Mouse (Mus musculus) small intestine, adult 2 months (tissue): ENCODE data around the gene Hist1h2ap. TPM values are rescaled to one million over a fixed set of nuclear protein-coding genes. Genes with fewer than 3 reads are reported as not detected.
A peak's percentile ranks its signal among the peaks of the same experiment; 100 is the strongest.
"Not testable (repeated sequence)": the region's sequence is repeated elsewhere in the genome, so short reads cannot be mapped to it uniquely, and the experiment has no call there.

Source experiments
- H3K27ac ChIP-seq: fragments of 200-500 bp; 2 replicates; pipeline ENCODE4 v1.5.1; 2012; ENCODE audit warnings: low read depth, low read length, control low read depth, inconsistent platforms; ENCODE audit not compliant: insufficient read depth
- H3K27me3 ChIP-seq: fragments of 200-500 bp; 2 replicates; pipeline ENCODE4 v1.6.1; 2012; ENCODE audit warnings: mild to moderate bottlenecking, moderate library complexity, low read length, inconsistent platforms; ENCODE audit not compliant: control insufficient read depth, insufficient read depth
- H3K36me3 ChIP-seq: fragments of 200-500 bp; 2 replicates; pipeline ENCODE4 v1.6.1; 2012; ENCODE audit warnings: mild to moderate bottlenecking, low read length, control low read depth, inconsistent platforms; ENCODE audit not compliant: control insufficient read depth, insufficient read depth
- H3K4me1 ChIP-seq: fragments of 200-500 bp; 2 replicates; pipeline ENCODE4 v1.6.1; 2012; ENCODE audit warnings: low read length, inconsistent platforms, mixed read lengths; ENCODE audit not compliant: control insufficient read depth, insufficient read depth, insufficient read length
- H3K4me3 ChIP-seq: fragments of 200-500 bp; 2 replicates; pipeline ENCODE4 v1.5.1; 2012; ENCODE audit warnings: low read depth, mild to moderate bottlenecking, control low read depth, inconsistent platforms, low read length, moderate library complexity
- CTCF ChIP-seq: fragments of 200-500 bp; IDR thresholded peaks from 2 replicates; pipeline ENCODE4 v1.5.1; 2012; ENCODE audit warnings: low read depth, mild to moderate bottlenecking, control low read depth, inconsistent platforms, low read length, moderate library complexity, mixed read lengths; ENCODE audit not compliant: insufficient replicate concordance, insufficient read length; ENCODE audit errors: extremely low read depth
- POLR2A ChIP-seq: fragments of 200-500 bp; IDR thresholded peaks from 2 replicates; pipeline ENCODE4 v1.6.1; 2012; ENCODE audit warnings: low read depth, mild to moderate bottlenecking, control low read depth, inconsistent platforms, low read length, moderate library complexity
- WGBS: fragments of 180-500 bp; shearing (Covaris S2); methylation state at CpG from one replicate; pipeline ENCODE4 v1.1.7; 2018; 5-methylcytosine and 5-hydroxymethylcytosine counted together
- polyA plus RNA-seq: library from polyadenylated mRNA; depleted of rRNA; stranded (reverse); fragments of >200 nt; gene quantifications from 2 replicates; pipeline ENCODE4 v1.2.3, GENCODE M21; 2012

Hist1h2ap gene
- polyA plus RNA-seq, 1 experiment, result 2,404 TPM

GRCm38 (mm10) chr13:21795584-21795983 lies 37.7 kb downstream of the Hist1h2ap start:
- Histone ChIP-seq H3K27ac (no peak overlapping the region), H3K27me3 (no peaks in the 10 kb centered on the region), H3K4me1 (no peaks in the 10 kb centered on the region), H3K36me3 (no peaks in the 10 kb centered on the region), H3K4me3 (no peak overlapping the region)
- WGBS, result 92% methylated on average over 7 of the region's 7 CpGs
- TF ChIP-seq CTCF (no peak), POLR2A (no peak)

GRCm38 (mm10) chr13:21790601-21791283 lies 42.6 kb downstream of the Hist1h2ap start:
- H3K4me3 ChIP-seq, result peak overlapping the region; percentile 35
- H3K27ac ChIP-seq, result no peak overlapping the region
- no peaks in the 10 kb centered on the region for H3K36me3 ChIP-seq
- no peaks in the 10 kb centered on the region for H3K4me1 ChIP-seq
- WGBS, result 12% methylated on average over 18 of the region's 18 CpGs
- H3K27me3 ChIP-seq, result no peaks in the 10 kb centered on the region
- TF ChIP-seq CTCF, result no peak
- TF ChIP-seq POLR2A, result no peak

- Histone ChIP-seq H3K4me3 (no peak overlapping the region), H3K4me1 (no peaks in the 10 kb centered on the region), H3K27ac (no peak overlapping the region), H3K36me3 (no peaks in the 10 kb centered on the region), H3K27me3 (no peaks in the 10 kb centered on the region)
- no peak for TF ChIP-seq POLR2A
- TF ChIP-seq CTCF, result no peak
- WGBS, result 53% methylated on average over 6 of the region's 6 CpGs
Measured at GRCm38 (mm10) chr13:21789925-21790324, 43.4 kb downstream of the Hist1h2ap start.

DNA sequence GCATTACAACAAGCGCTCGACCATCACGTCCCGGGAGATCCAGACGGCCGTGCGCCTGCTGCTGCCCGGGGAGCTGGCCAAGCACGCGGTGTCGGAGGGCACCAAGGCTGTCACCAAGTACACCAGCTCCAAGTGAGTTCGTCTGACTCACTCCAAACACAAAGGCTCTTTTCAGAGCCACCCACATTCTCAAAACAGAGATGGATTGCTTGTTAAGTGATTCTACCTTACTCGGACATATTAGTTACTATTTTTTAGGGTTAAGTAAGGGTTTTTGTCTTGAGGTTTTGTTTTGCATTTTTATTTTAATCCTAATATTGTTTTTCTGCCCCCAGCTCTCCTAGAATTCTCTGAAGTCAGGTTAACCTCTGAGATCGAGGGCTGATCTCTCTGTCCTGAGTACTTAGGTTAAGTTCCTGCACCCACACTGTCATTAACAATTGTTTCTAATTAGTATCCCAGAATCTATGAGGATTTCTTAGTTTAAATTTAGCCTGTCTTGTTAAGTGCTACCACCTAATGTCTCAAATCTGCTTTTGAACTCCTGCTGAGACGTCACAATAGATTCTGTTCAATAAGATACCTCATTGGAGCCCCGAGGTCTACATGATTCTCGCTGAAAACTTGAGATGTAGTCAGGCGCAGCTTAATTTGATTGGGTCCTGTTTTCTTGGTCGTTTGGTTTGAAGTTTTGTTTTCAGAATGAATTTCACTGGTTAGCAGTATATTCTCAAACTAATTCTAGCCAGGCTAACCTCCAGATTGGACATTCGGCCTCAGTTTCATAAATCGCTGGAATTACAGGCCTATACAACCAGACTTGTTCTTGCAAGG lies 45.3 kb downstream of the Hist1h2ap start:
- WGBS, result 31% methylated on average over 18 of the region's 21 CpGs
- Histone ChIP-seq H3K27me3 (no peaks in the 10 kb centered on the region), H3K27ac (no peak overlapping the region), H3K4me1 (no peaks in the 10 kb centered on the region), H3K4me3 (peak overlapping the region; percentile 33), H3K36me3 (no peaks in the 10 kb centered on the region)
- TF ChIP-seq POLR2A, result no peak
- TF ChIP-seq CTCF, result no peak

- not testable (repeated sequence) for H3K27me3 ChIP-seq, H3K4me1 ChIP-seq, H3K36me3 ChIP-seq
- Histone ChIP-seq H3K27ac (peak within 1 kb of the TSS; percentile 75), H3K4me3 (peak within 1 kb of the TSS; percentile 65)
- WGBS, result under 1% methylated on average over 43 of the region's 63 CpGs
Measured at GRCm38 (mm10) chr13:21786899-21787629, 46.2 kb downstream of the Hist1h2ap start, which contains the start of the genes Hist1h2an and Hist1h2bp. Hist1h2an (minus strand) TSS chr13:21787218. Hist1h2bp (plus strand) TSS chr13:21787461.

GRCm38 (mm10) chr13:21786189-21786898 lies 47.0 kb downstream of the Hist1h2ap start:
- Histone ChIP-seq H3K27ac (peak overlapping the region; percentile 75), H3K36me3 (no peaks in the 10 kb centered on the region), H3K4me3 (peak overlapping the region; percentile 60), H3K27me3 (no peaks in the 10 kb centered on the region), H3K4me1 (no peaks in the 10 kb centered on the region)
- TF ChIP-seq POLR2A, result no peak
- no peak for TF ChIP-seq CTCF
- WGBS, result 9% methylated on average over 8 of the region's 8 CpGs

DNA sequence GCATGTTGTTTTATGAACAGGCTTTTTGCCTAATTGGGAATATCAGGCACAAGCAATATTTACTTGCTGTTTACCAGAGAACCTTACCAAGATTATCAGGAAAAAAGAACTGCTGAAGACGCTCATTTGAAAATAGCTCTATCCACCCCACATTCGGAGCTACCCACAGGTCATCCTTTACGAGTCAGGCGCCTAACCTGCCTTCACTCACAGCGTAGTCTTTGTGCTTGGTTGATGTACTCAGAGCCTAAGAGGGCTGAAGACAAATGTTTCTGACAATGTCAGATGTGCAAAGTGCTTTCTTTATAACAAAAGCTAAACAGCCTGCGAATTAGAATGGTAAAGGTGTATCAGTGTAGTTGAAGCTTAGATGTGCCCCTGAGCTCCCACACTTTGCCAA lies 49.0 kb downstream of the Hist1h2ap start:
- Histone ChIP-seq H3K4me3 (no peak overlapping the region), H3K27me3 (no peaks in the 10 kb centered on the region), H3K36me3 (no peaks in the 10 kb centered on the region), H3K4me1 (0 out of 2 replicates have a peak, but pooled peaks cover 2% of the 10 kb centered on the region), H3K27ac (no peak overlapping the region)
- WGBS, result 69% methylated on average over 6 of the region's 6 CpGs
- TF ChIP-seq CTCF (no peak), POLR2A (no peak)
